Mouse (Mus musculus) bone marrow, adult 2 months (tissue): ENCODE measurements around the gene Plekhh3.

ENCODE experiments used
- CTCF ChIP-seq: fragments of 200-500 bp; IDR thresholded peaks from 2 replicates; pipeline ENCODE4 v1.5.1; 2011; ENCODE audit warnings: low read length, control low read depth; ENCODE audit not compliant: control insufficient read depth, insufficient read depth
- POLR2A ChIP-seq: fragments of 200-500 bp; IDR thresholded peaks from 2 replicates; pipeline ENCODE4 v1.6.1; 2011; ENCODE audit warnings: low read depth, mild to moderate bottlenecking, control low read depth, low read length, borderline replicate concordance; ENCODE audit not compliant: control insufficient read depth

- TF ChIP-seq CTCF (no peak), POLR2A (no peak)
Measured at GRCm38 (mm10) chr11:101134217-101134865, 36.8 kb downstream of the Plekhh3 start.
